Mouse (Mus musculus): ENCODE measurements at regions not wholly inside any gene's neighbourhood (a gene's known extent, or its start where the extent isn't known, plus 50 kb on each side); places are given as distances from the start of the nearest gene placed in this dataset.

DNA sequence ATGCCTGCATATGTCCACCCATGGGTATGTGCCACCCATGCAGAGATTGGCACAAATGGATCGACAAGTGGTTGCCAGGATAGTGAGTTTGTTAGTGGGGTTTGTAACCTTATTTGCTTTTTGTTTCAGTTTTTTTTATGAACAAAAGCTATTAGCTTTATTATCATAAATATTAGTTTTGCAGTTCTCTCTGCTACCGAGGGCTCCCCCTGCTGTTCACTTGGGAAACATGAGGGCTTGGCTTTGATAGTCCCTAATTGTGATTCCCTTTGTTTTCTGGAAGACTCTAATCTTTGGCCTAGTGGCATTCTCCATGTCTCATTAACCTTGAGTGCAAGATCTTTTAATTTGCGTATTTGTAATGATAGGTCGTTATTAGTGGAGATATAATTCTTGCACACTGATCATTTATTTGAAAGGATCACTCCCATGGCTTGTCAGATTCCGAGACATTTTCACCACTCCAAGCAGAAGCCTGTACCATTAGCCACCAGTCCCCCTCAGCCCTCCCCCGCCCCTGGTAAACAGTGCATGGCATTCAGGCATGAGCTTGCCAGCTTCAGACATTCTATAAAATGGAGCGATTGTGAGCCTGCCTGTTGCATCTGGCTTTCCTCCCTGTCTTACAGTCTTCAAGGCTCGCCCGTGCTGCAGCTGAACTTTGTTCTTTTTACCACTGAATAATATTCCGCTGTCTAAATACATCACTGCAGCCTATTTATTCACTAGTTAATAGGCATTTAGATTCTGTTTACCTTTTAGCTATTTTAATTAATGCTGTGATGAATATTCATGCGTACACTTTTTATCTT, 249.9 kb upstream of the Rnaseh2b start:
- no peak for TF ChIP-seq POLR2A (IDR thresholded peaks at IDR 0.05; ENCODE audit: extremely low read depth, insufficient read depth, low read length)
- peak; percentile 50; the same call in 1 of the 2 replicates for TF ChIP-seq CTCF (IDR thresholded peaks at IDR 0.05; ENCODE audit: low read depth, low read length)
- H3K36me3 ChIP-seq (ENCODE audit: control insufficient read depth, insufficient read depth, low read length), result no peaks in the 10 kb centered on the region
- peak; percentile 29 for DNase-seq (ENCODE audit: extremely low read depth, low read depth, low spot score)
- H3K27me3 ChIP-seq (ENCODE audit: control insufficient read depth, insufficient read depth, low read length), result no peaks in the 10 kb centered on the region
- 65% methylated on average over 11 of the region's 11 CpGs for WGBS
- no peak overlapping the region for H3K9ac ChIP-seq (ENCODE audit: low read depth, low read length)
- no peak overlapping the region for H3K27ac ChIP-seq (replicated peaks; ENCODE audit: insufficient read depth, low read depth, low read length)
- no peaks in the 10 kb centered on the region for H3K79me2 ChIP-seq (ENCODE audit: control insufficient read depth, insufficient read depth, low read length)
- no peaks in the 10 kb centered on the region for H3K4me1 ChIP-seq (ENCODE audit: control insufficient read depth, insufficient read depth, low read length)
- H3K4me3 ChIP-seq (ENCODE audit: insufficient read depth, low read depth, low read length), result no peak overlapping the region

DNA sequence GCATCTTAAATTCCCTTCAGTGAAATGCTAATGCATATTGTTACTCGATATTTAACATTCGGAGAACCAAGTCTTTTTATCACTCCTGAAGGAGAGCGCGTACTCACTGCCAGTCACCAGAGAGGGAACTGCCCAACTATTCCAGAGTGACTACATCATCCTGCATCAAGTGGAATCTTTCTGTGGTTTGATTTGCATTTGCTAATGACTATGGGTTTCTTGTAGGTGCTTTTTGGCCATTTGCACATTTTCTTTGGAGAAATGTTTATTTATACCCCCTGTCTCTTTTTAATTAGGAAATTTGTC, 249.3 kb upstream of the Rnaseh2b start:
- TF ChIP-seq POLR2A (IDR thresholded peaks at IDR 0.05; ENCODE audit: extremely low read depth, insufficient read depth, low read length) (no peak), CTCF (IDR thresholded peaks at IDR 0.05; ENCODE audit: low read depth, low read length) (no peak)
- no peak overlapping the region for H3K9ac ChIP-seq (ENCODE audit: low read depth, low read length)
- 94% methylated on average over 4 of the region's 4 CpGs for WGBS
- H3K4me3 ChIP-seq (ENCODE audit: insufficient read depth, low read depth, low read length), result no peak overlapping the region
- H3K36me3 ChIP-seq (ENCODE audit: control insufficient read depth, insufficient read depth, low read length), result no peaks in the 10 kb centered on the region
- no peaks in the 10 kb centered on the region for H3K79me2 ChIP-seq (ENCODE audit: control insufficient read depth, insufficient read depth, low read length)
- DNase-seq (ENCODE audit: extremely low read depth, low read depth, low spot score), result no peak
- H3K27me3 ChIP-seq (ENCODE audit: control insufficient read depth, insufficient read depth, low read length), result no peaks in the 10 kb centered on the region
- H3K4me1 ChIP-seq (ENCODE audit: control insufficient read depth, insufficient read depth, low read length), result no peaks in the 10 kb centered on the region
- H3K27ac ChIP-seq (replicated peaks; ENCODE audit: insufficient read depth, low read depth, low read length), result no peak overlapping the region

DNA sequence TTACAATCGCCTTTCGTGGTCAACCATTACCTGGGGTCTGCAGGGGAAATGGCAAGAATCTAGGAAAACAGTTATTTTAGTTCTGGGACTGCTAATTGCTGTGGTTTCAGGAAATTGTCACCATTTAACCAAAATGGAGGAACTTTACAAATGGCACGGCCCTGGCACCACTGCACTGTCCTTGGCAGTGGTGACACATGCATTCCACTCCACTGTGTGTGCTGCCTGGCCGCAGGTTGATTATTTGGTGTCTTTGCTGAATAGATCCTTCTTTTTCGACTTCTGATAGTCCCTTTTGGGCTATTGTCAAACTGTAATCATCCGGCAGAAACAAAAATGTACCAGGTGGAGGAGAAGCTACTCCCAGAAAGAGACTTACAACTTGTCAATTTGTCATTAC, 241.4 kb upstream of the Rnaseh2b start:
- no peak overlapping the region for H3K27ac ChIP-seq (replicated peaks; ENCODE audit: insufficient read depth, low read depth, low read length)
- DNase-seq (ENCODE audit: extremely low read depth, low read depth, low spot score), result no peak
- H3K4me1 ChIP-seq (ENCODE audit: control insufficient read depth, insufficient read depth, low read length), result no peaks in the 10 kb centered on the region
- TF ChIP-seq CTCF (IDR thresholded peaks at IDR 0.05; ENCODE audit: low read depth, low read length) (no peak), POLR2A (IDR thresholded peaks at IDR 0.05; ENCODE audit: extremely low read depth, insufficient read depth, low read length) (no peak)
- H3K27me3 ChIP-seq (ENCODE audit: control insufficient read depth, insufficient read depth, low read length), result no peaks in the 10 kb centered on the region
- no peak overlapping the region for H3K4me3 ChIP-seq (ENCODE audit: insufficient read depth, low read depth, low read length)
- no peaks in the 10 kb centered on the region for H3K79me2 ChIP-seq (ENCODE audit: control insufficient read depth, insufficient read depth, low read length)
- no peak overlapping the region for H3K9ac ChIP-seq (ENCODE audit: low read depth, low read length)
- H3K36me3 ChIP-seq (ENCODE audit: control insufficient read depth, insufficient read depth, low read length), result no peaks in the 10 kb centered on the region
- 93% methylated on average over 6 of the region's 6 CpGs for WGBS

DNA sequence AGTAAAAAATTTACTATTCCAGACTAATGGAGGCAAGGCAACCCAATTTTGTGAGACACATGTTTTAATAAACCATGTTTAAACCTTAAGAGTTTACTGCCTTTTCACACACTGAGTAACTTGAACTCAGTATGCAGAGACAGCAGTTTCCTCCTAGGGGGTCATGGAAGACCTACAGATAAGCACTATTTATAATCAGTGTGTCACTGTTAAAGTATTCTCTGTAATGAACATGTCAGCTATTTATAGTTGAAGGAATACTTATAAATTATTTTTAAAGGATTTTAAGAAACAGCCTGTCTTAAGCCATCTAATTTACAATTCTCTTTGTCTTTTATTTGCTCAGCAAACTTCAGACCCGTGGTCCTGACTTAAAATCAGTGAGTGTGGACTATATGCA, 240.5 kb upstream of the Rnaseh2b start:
- H3K79me2 ChIP-seq (ENCODE audit: control insufficient read depth, insufficient read depth, low read length), result no peaks in the 10 kb centered on the region
- no peaks in the 10 kb centered on the region for H3K36me3 ChIP-seq (ENCODE audit: control insufficient read depth, insufficient read depth, low read length)
- H3K27ac ChIP-seq (replicated peaks; ENCODE audit: insufficient read depth, low read depth, low read length), result no peak overlapping the region
- no peak for DNase-seq (ENCODE audit: extremely low read depth, low read depth, low spot score)
- no peak overlapping the region for H3K4me3 ChIP-seq (ENCODE audit: insufficient read depth, low read depth, low read length)
- no peak for TF ChIP-seq POLR2A (IDR thresholded peaks at IDR 0.05; ENCODE audit: extremely low read depth, insufficient read depth, low read length)
- no peak for TF ChIP-seq CTCF (IDR thresholded peaks at IDR 0.05; ENCODE audit: low read depth, low read length)
- no peaks in the 10 kb centered on the region for H3K27me3 ChIP-seq (ENCODE audit: control insufficient read depth, insufficient read depth, low read length)
- H3K4me1 ChIP-seq (ENCODE audit: control insufficient read depth, insufficient read depth, low read length), result peaks cover 2% of the 10 kb centered on the region; the same call in 1 of the 2 replicates
- WGBS, result 14% methylated on average over 1 of the region's 1 CpGs
- H3K9ac ChIP-seq (ENCODE audit: low read depth, low read length), result no peak overlapping the region

DNA sequence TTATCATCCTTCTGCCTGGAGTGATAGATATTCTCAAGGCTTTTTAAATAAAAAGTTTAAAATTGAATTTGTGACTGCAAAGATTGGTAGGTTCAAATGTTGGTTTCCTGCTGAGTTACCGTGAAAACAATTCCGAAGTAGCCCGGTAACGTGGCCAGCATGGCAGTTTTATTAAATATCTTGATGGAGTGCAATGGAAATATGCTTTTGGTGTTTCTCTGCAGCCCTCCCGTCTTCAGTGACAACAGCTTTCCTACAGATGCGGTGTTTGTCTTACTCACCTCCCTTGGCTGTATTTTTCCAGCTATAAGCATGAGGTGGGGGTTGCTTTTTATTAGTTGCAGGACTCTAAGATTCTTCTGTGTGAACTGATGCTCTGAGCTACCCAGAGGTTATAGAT, 239.4 kb upstream of the Rnaseh2b start:
- no peaks in the 10 kb centered on the region for H3K27me3 ChIP-seq (ENCODE audit: control insufficient read depth, insufficient read depth, low read length)
- no peaks in the 10 kb centered on the region for H3K79me2 ChIP-seq (ENCODE audit: control insufficient read depth, insufficient read depth, low read length)
- H3K9ac ChIP-seq (ENCODE audit: low read depth, low read length), result no peak overlapping the region
- no peak overlapping the region for H3K27ac ChIP-seq (replicated peaks; ENCODE audit: insufficient read depth, low read depth, low read length)
- 92% methylated on average over 6 of the region's 6 CpGs for WGBS
- no peak for TF ChIP-seq CTCF (IDR thresholded peaks at IDR 0.05; ENCODE audit: low read depth, low read length)
- no peak for TF ChIP-seq POLR2A (IDR thresholded peaks at IDR 0.05; ENCODE audit: extremely low read depth, insufficient read depth, low read length)
- no peak overlapping the region for H3K4me3 ChIP-seq (ENCODE audit: insufficient read depth, low read depth, low read length)
- H3K4me1 ChIP-seq (ENCODE audit: control insufficient read depth, insufficient read depth, low read length), result peaks cover 11% of the 10 kb centered on the region
- no peaks in the 10 kb centered on the region for H3K36me3 ChIP-seq (ENCODE audit: control insufficient read depth, insufficient read depth, low read length)
- DNase-seq (ENCODE audit: extremely low read depth, low read depth, low spot score), result no peak

DNA sequence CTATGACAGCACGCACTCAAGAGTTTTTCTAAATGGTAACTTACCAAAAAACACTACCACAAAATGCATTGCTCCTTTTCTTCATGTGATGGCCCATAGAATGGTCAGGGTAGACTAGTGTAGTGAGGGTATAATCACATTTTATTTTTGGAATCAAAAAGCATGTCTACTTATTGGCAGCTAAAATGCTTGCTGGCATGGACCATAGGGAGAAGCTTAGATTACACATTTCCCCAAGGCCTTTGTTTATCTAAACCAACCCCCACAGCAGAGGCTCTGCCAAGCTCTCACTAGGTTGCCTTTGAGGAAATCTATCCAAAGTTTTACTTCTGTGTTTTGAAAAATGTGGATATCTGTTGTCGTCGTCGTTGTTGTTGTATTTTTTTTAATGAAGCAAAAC, 235.3 kb upstream of the Rnaseh2b start:
- WGBS, result 30% methylated on average over 4 of the region's 4 CpGs
- DNase-seq (ENCODE audit: extremely low read depth, low read depth, low spot score), result peak; percentile 86
- no peaks in the 10 kb centered on the region for H3K36me3 ChIP-seq (ENCODE audit: control insufficient read depth, insufficient read depth, low read length)
- no peaks in the 10 kb centered on the region for H3K27me3 ChIP-seq (ENCODE audit: control insufficient read depth, insufficient read depth, low read length)
- peaks cover 15% of the 10 kb centered on the region for H3K4me1 ChIP-seq (ENCODE audit: control insufficient read depth, insufficient read depth, low read length)
- no peak overlapping the region for H3K4me3 ChIP-seq (ENCODE audit: insufficient read depth, low read depth, low read length)
- no peak for TF ChIP-seq POLR2A (IDR thresholded peaks at IDR 0.05; ENCODE audit: extremely low read depth, insufficient read depth, low read length)
- TF ChIP-seq CTCF (IDR thresholded peaks at IDR 0.05; ENCODE audit: low read depth, low read length), result no peak
- no peak overlapping the region for H3K27ac ChIP-seq (replicated peaks; ENCODE audit: insufficient read depth, low read depth, low read length)
- H3K9ac ChIP-seq (ENCODE audit: low read depth, low read length), result no peak overlapping the region
- H3K79me2 ChIP-seq (ENCODE audit: control insufficient read depth, insufficient read depth, low read length), result no peaks in the 10 kb centered on the region

Data from liver, adult 2 months (tissue).